Mouse (Mus musculus): Measurements from ENCODE around the gene Ikzf2.

The Ikzf2 gene

DNA sequence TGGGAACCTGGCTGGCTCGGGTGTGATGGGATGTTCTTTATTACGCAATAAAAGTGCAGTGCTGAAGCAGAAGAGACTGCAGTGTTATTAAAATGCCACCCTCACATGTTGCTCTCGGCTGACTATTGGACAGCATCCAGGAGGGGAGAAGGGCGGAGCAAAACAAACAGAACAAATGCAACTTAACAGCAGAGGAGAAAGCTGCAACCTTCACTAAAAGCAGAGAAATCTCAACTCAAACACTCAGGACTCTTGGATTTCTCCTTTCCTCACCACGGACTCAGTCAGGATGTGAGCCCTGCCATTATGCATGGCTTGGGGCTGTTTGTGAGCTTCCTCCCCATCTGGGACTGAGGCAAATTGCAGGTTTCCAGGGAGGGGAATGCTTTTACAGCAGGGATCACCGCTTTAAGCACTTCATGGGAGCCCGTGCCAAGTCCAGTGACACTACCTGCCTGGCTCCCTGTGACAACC lies 95.7 kb downstream of the Ikzf2 start:
- no peak for DNase-seq

GRCm38 (mm10) chr1:69585546-69585945 lies 101.5 kb downstream of the Ikzf2 start:
- DNase-seq, result no peak

GRCm38 (mm10) chr1:69583932-69584659 lies 102.9 kb downstream of the Ikzf2 start:
- DNase-seq, result no peak

DNA sequence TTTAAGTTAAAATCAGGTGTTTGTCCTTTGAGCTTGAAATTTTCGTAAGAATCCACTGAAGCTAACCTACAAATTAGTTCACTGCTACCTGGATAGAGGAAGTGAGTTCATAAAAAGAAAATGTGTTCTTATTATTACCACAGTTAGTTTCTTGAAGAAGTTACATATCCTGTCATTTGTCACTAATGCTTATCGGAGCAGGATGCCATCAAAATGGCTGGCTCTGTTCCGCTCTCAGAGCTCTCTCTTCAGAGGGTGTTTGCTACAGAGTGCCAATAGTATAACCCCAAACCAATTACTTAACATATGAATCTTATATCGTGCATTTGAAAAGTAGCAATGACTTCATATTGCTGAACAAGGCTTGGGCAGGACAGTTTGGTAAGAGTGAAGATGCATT lies 108.1 kb downstream of the Ikzf2 start:
- DNase-seq, result no peak

- DNase-seq, result no peak
Measured at GRCm38 (mm10) chr1:69559443-69560090, 127.5 kb downstream of the Ikzf2 start.

DNA sequence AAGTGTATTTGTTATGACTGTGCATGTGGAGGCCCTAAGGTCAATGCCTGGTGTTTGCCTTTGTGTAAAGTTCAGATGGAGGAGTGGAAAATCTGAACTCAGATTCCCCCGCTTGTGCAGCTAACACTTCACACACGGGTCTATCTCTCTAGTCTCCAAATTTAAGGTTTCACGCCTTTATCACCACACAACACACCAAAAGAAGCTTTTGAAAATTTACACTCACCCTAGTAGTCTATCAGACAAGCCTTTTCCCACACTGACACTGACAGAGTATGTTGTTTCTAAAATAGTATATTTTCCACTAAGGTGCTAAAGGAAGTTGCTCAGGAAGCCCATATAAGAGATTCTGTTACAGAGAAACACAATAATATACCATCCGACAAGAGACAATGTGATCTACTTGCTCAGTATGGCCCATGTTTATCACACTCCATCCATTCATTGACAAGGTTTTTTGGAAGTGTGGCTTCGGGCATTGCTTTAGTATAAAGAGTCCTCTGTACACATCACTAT lies 131.4 kb downstream of the Ikzf2 start:
- DNase-seq, result no peak

- DNase-seq, result no peak
Measured at GRCm38 (mm10) chr1:69549987-69550386, 137.1 kb downstream of the Ikzf2 start.

DNA sequence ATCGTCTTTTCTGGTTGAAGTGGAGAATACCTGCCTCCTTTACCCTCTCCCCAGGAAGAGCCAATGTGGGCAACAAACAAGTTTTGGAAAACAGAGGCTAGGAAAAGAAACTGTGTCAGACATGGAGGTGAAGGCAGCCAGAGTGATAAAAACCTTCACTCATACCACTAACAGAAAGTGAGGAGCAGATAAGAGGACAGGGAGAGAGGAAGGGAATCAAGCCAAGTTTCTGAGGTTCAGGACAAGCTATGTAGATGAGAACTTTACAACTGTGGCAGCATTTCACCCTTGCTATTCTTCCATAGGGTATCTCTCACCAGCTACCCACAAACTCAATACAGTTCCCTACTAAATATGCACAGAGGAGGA lies 141.2 kb downstream of the Ikzf2 start:
- no peak for DNase-seq

DNA sequence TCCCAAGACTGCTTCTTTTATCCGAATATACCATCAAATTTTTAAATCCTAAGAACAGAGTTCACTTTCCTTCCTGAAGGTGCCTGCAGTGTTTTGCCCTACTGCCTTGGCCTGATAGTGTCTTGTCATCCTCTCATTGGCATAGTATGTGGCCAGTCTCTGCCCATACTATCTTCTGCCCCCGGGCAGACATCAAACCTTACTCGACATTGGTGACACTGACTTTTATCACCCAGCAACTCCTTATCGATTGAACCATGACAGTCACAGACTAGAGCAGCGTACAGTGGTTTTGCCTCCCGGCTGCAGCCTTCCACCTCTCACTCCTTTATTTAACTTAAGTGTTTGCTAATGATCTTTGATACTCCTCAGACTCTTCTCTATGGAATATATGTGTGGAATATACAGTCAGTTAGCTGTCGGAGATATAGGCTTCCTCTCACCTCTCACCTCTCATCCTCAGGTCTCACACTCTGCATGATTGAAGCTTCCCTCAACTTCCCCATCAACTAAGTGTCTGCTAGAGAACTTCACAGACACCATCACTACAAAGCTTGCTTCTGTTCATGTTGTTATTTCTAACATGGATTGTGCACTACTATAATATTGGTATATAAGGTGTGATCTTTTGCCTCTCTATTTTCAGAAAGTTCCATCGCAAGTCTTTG lies 141.7 kb downstream of the Ikzf2 start:
- no peak for DNase-seq

DNA sequence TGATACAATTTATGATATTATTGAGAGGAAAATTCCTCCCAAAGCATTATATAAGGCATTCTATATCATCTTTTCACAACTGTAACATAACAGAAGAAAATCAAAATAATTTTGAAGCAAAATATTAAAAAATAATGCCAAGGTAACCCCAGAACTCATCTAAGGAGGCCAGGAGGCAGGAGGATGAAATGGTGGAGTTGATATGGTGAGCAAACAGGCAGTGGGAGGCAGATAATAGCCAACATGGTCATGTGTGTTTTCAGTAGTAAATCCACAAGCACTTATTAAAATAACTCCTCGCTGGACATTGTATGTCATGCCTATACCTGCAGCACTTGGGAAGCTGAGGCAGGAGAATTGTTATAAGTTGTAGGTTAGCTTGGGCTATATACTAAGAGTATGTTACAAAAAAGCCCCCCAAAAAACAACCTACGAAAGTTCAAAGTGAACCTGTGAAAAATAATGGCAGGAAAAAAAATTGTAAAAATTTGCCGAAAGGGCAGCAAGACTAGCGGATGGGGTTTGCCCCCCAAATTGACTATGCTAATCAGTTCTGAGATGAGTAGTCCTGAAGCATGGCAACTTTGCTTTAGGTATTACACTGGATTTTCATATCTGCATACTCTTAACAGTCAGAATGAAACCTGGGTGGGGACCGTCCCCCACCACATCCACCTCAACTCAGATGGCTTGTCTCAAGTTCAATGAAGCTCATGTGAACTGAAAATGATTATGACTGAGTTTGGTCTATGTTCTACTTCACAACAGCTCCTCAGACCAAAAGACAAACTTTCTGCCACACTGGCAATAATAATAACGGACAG lies 143.1 kb downstream of the Ikzf2 start:
- DNase-seq, result no peak

- DNase-seq, result no peak
Measured at GRCm38 (mm10) chr1:69542546-69542945, 144.5 kb downstream of the Ikzf2 start.

DNA sequence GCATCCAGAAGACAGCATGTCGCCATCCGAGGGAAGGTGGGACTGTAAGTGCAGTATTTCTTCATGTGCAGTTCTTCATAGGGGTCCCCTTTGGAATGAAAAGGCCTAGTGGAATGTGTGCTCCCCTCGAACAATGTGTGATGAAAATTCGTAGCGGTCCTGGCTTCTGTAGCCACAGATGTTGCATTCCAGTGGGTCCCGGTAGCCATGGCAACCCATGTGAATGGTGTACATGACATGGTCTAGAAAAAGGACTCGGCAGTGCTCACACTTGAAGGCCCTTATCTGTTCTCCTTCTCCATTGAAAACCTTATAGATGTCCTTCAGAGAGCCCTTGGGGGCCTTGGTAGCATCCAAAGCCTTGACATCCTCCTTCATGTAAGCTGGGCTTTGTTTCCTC lies 148.4 kb downstream of the Ikzf2 start:
- DNase-seq, result no peak

DNA sequence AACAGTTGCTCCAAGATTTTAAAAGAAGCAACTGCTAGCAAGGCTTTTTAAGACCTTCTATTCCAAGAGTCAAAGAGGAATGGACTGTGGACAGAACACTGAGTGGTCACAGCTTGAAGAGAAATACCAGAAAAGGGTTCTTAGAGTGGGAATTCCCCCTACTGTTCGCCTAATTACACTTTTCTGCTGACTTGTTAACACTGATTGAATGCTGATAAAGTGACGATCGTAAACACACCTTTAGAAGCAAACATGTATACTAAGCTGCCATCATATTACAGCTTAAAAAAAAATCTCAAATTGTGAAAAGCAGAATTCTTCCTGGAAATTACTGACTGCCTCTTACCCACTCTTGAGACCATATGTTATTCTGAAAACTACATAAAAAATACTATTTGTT lies 149.4 kb downstream of the Ikzf2 start:
- no peak for DNase-seq

- DNase-seq, result no peak
Measured at GRCm38 (mm10) chr1:69535507-69535906, 151.5 kb downstream of the Ikzf2 start.

- DNase-seq, result no peak
Measured at GRCm38 (mm10) chr1:69533048-69533447, 154.0 kb downstream of the Ikzf2 start.

- DNase-seq, result no peak
Measured at GRCm38 (mm10) chr1:69528696-69529095, 158.3 kb downstream of the Ikzf2 start.

DNA sequence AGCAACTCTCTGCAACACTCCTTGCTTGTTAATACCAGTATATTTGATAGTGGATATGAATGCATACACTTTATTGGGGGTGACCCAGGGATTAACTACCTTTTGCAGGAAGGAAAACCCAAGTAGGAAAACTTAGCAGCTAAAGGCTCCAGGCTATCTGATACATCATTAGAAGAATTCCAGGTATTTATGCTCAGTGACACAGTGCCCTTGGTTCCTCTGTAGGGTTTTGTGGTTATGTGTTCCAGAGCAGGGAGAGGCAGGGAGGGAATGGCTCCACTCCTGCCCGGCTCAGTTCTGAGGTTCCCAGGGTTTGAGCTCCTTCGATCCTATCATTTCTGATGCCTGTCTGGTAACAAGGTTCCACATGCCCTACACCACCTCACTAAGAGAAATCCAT lies 165.4 kb downstream of the Ikzf2 start:
- DNase-seq, result no peak

DNA sequence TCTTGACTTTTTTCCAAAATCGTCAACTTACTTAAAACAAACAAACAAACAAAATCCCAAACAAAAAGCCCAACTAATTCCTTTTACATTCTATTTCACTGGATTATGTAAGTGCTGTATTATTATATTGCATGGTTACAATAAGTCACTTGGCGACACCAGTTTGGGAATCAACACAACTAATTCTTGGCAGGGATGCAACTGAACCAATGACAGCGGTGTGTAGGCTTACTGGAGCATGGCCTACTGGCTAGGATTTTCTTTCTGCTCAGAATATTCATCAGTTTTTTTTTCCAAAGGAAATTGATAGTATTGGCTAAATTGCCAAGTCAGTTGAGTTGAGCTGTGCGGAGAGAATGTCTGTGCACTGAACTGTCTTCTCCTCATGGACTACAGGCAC lies 167.7 kb downstream of the Ikzf2 start:
- DNase-seq, result no peak

DNA sequence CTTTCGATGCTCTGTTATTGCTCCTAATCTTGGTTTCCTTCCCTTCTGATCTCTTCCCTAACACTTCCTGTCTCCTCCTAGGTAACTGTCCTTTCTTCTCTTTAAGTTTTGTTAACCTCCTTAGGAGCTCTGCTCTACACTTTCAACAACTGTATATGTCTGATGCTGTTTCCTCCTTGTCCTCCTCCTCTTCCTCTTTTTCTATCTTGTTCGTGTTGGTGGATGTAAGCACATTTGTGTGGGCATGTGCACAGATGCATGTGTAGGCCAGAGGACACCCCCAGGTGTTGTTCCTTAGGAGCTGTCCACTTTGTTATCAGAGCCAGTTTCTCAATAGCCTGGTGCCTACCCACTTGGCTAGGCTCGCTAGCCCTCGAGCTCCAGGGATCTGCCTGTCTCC lies 169.0 kb downstream of the Ikzf2 start:
- DNase-seq, result no peak

- no peak for DNase-seq
Measured at GRCm38 (mm10) chr1:69516144-69516543, 170.9 kb downstream of the Ikzf2 start.

DNA sequence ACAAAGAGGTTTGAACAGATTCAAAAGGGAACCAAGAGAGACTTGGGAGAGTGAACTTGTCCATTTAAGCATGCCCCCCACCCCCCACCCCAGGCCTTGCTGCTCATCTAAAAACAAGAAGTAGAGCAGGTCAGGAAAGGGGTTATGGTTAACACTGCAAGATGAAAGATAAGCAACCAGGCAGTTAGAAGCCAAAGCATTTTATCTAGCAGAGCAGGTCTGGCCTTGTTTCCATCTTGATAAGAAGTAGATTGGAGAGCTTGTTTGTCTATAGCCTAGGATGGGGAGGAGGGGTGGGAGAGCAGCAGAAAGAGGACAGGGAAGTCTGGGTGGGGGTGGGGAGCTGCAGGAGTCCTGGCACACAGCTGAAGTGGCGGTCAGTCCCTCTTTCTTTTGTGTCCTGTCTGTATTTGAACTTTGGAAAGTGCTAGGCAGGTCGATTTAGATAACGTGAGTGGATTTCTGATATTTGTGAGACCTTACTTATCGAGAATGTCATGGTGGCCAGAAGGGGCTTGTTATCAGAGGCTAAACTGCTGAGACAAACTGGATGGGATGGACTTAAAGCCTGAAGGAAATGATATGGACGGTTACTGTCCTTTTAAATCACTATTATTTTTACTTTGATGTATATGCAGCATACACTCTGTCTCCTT lies 173.3 kb downstream of the Ikzf2 start:
- DNase-seq, result no peak

DNA sequence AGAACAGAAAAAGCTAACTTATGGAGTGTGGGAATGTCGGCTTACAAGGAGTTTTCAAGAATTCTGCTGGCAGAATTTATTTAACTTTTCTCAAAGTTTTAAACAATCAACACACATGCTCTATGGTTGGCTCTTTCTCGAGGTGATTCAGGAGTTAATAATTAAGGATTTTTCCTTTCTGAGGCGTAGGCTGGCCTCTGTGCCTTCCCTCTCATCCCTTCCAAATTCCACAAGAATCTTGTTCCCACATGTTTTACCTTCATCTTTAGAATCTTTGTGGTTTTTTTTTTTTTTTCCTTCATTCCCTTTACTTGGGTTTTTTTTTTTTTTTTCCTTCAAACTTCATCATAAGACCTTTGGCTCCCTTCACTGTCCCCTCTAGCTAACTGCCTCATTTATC lies 178.8 kb downstream of the Ikzf2 start:
- no peak for DNase-seq

GRCm38 (mm10) chr1:69507513-69507912 lies 179.5 kb downstream of the Ikzf2 start:
- DNase-seq, result no peak
